Mouse (Mus musculus) MEL-GATA-1-ER (cell line): ENCODE data around the gene Olfr763.
"Not testable (repeated sequence)": the region's sequence is repeated elsewhere in the genome, so short reads cannot be mapped to it uniquely, and the experiment has no call there.

Experiments
- DNase-seq: peaks from one replicate; pipeline ENCODE4 v3.0.0-alpha.2; 2012; ENCODE audit warnings: low read depth; ENCODE audit errors: extremely low read depth

Olfr763 gene

DNA sequence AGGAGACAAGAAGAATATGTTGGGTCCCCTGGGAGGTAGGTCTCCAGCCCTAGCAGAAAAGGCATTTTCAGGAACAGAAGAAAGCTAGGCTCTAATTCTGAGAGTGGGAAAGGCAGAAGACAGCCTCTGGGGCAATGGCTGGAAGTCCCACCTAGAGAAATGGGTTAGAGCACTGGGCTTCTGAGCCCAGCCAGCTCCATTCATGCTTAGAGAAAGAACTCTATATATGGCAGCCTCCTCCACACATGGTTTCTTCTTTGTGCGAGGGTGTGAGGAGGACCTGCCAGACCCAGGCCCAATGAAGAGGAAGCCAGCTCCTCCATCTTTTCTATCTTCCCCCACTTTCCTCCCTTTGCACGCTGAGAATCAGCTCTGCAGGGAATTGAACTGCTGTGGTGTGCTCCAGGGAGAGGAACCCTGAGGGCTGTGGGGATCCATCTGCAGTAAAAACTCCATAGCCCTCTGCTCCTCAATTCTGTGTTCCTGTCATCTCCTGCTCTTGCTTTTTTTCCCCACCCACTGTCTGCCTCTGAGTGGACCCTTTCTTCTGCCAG, at the start of gene Olfr763:
Olfr763 (plus strand) TSS at position 504 of the 554 bp plus-strand sequence.
- DNase-seq: no peak

- no peak for DNase-seq
These were observed 45.6 kb upstream of the Olfr763 start for GRCm38 (mm10) chr10:128964961-128965360.

GRCm38 (mm10) chr10:128965871-128966270, 44.7 kb upstream of the Olfr763 start:
- no peak for DNase-seq

DNA sequence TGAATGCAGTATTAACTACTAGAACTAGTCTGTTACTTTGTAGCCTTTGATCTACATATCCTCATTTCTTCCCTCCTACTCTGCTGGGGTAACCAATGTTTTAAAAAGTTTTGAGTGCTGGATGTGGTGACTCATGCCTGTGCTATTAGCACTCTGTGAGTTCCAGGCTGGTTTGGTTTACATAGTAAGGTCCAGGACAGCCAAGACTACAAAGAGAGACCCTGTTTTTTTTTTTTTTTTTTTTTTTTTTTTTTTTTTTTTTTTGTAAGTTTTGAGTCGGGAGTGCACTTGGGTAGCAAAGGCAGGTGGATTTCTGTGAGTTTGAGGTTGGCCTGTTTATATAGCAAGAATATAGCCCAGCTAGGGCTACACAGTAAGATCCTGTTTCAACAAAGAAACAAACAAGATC, 42.2 kb upstream of the Olfr763 start:
- no peak for DNase-seq

DNA sequence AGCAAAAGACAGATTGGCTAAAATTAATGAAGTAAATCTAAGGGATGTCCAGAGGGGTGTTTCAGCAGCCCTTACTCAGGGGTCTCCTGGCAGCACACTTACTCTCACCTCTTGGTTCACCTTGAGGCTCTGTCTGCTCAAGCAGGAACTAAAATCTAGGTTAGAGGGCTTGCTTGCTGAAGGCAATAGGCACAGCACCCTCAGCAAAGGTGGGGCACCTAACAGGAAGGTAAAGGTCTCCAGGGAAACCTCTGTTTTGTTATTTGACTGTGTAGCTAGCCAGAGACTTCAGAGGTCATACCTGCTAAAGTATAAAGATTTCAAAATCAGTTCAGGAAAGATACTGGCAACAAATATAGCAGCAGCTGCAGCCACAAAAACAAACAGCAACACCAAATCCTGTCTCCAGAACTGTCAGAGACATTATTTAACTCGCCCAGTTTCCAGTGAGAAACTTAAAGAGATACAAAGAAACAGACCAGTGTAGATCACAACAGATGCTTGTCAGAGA, 39.8 kb upstream of the Olfr763 start:
- DNase-seq: no peak

DNA sequence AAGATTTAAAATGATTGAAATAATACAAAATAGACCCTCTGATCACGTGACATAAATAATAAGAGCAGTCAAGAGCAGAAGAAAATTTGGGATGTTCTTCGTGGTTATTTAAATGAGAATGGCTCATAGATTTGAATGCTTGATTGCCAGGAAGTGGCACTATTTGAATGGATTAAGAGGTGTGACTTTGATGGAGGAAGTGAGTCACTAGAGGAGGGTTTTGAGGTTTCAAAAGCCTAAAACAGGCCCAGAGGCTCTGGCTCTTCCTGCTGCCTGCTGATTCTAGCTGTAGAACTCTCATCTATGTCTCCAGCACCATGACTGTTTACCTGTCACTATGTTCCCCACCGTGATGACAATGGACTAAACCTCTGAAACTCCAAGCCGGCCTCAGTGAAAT, 37.8 kb upstream of the Olfr763 start:
- no peak for DNase-seq

GRCm38 (mm10) chr10:128976395-128976794, 34.2 kb upstream of the Olfr763 start:
- no peak for DNase-seq

GRCm38 (mm10) chr10:128977522-128978114, 33.0 kb upstream of the Olfr763 start:
- DNase-seq: peak; percentile 6

DNA sequence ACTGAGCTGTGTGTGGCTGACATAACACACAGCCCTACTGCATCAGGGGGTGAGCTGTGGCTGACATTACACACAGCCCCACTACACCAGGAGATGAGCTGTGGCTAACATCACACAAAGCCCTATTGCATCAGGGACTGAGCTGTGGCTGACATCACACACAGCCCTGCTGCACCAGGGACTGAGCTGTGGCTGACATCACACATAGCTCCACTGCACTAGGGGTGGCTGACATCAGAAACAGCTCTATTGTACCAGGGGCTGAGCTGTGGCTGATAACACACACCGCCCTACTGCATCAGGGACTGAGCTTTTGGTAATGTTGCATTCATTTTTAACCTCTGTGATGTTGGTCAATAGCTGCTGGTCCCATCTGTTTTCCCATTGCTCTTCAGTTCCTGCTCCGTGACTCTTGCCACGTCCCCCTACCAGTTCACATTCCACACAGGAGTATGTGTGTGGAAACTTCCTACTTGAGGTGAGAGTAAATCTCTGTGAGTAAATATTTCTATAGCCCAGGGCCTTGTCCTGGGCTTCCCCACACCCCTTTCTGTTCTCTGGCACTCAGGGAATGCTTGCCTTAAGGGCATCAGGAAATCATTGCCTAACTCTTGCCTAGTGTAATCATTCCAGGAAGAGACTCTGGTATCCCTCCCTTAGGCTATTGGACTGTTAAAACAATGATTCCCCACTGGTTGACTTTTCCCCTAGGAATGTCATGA, 29.8 kb upstream of the Olfr763 start:
- no peak for DNase-seq

GRCm38 (mm10) chr10:128989131-128989530, 21.5 kb upstream of the Olfr763 start, which contains the start of gene Olfr9:
TSS of gene Olfr9 (plus strand) at chr10:128989431.
- not testable (repeated sequence) for DNase-seq

DNA sequence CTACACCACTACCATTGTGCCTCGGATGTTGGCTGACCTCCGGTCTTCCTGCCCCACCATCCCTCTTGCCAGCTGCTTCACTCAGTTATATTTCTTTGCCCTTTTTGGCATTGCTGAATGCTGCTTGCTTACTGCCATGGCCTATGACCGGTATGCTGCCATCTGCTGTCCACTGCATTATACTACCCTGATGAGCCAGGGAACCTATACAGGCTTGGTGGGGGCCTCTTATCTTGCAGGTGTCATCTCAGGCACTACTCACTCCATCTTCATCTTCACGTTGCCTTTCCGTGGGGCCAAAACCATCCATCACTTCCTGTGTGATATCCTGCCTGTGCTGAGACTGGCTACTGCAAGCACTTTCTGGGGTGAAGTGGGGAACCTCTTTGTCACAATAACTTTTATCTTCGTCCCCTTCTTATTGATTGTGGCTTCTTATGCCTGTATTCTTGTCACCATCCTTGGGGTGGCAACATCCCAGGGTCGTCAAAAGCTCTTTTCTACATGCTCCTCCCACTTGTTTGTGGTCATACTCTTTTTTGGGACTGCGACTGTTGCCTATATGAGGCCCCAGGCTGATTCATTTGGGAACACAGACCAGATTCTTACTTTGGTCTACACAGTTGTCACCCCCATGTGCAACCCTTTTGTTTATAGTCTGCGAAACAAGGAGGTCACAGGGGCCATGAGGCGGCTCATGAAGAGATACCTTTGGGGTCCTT, 20.3 kb upstream of the Olfr763 start:
- not testable (repeated sequence) for DNase-seq

DNA sequence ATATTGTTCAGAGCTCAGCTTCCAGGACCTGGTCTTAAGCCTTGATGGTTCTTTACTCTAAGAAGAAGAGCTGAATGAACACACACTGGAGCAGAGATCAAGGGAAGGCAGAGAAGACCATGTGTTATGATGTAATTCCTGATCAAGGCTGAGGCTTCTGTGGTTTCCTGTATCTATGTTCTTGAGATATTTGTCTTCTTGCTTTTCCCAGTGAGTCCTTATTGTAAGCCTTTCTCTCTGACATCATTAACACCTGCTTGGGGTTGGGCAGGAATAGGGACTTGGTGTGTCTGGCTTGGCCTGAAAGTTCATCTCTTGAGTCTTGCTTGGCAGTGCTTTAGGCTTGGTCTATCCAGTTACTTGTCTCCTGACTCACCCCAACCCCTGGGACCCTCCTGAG, 19.6 kb upstream of the Olfr763 start:
- DNase-seq: no peak

DNA sequence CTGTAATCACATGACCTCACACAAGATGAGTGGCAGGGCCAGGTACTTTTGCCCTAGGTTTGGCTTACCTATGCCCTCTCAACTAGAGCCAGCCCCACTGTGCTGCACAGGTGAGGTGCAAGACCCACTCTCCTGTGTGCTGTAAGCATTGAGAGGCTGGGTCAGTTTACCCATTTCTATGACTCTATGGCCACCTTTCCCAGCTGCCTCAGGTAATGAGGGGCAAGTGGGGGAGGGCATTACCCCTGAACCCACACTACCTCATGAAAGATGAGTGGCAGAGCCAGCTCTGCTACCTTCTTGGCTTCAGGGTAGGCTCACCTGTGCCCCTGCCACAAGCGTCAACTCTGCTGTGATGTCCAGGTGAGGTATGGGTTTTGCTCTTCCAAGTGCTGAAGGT, 14.8 kb upstream of the Olfr763 start:
- DNase-seq: no peak

DNA sequence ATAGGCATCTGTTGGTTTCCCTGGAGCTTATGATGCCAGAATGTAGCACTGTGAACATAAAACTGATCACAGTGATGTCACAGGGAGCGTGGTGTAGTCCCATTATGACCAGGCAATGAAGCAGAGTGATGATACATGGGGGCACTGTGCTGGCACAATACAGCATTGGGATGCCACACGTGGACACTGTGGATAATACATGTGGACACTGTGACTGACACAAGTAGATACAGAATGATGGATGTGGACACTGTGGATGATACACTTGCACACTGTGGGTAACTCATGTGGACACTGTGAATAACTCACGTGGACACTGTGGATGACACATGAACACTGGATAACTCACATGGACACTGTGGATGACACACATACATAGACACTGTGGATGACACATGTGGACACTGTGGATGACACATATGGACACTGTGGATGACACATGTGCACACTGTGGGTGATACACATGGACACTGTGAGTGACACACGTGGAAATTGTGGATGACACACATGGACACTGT, 14.0 kb upstream of the Olfr763 start:
- DNase-seq: no peak

- no peak for DNase-seq
These were observed 6.3 kb upstream of the Olfr763 start for GRCm38 (mm10) chr10:129004032-129004920.

GRCm38 (mm10) chr10:129011511-129011910, 920 bp downstream of the Olfr763 start:
- DNase-seq: not testable (repeated sequence)

DNA sequence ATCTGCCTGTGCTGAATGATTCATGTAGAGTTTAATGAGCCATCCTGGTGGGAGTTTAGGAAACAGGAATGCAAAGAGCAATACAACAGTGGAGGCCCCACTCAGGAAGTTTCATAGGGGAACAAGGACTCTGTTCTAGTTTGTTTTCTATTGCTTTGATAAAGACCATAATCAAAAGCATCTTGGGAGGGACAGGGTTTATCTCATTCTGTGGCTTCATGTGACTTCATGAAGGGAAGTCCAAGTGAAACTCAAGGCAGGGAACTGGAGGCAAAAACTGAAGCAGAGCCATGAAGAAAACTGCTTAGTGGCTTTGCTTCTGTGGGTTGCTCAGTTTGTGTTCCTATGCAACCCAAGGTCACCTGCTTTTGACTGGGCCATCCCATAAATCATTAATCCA, 3.9 kb downstream of the Olfr763 start:
- no peak for DNase-seq

GRCm38 (mm10) chr10:129023319-129023718, 12.7 kb downstream of the Olfr763 start:
- no peak for DNase-seq

DNA sequence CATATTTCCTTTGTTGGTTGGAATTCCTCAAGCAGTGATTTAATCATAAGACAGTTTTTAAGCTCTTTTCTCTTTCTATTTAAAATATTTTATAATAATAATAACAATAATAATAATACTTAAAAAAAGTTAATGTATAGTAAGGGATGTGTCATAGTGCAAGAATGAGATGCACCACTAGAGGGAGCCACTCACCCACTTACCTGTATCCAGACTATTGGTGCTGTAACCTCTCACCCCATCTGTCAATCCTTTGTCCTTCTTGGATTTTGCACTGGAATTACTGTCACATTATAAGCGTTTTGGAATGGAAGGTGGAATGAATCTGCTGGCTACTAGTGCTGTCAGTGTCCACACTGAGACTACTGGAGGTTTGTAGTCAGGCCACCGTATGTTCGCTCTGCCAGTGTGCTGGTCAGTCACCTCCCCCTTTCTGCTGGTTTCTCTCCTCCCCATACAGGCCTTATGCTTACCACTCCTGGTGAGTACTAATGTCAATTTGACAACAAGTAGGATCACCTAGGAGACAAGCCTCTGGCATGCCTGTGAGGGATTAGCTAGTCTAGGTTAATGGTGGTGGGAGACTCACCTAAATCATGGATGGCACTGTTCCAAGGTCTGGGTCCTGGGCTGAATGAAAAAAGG, 15.5 kb downstream of the Olfr763 start:
- peak; percentile 18 for DNase-seq

GRCm38 (mm10) chr10:129028343-129028742, 17.8 kb downstream of the Olfr763 start:
- no peak for DNase-seq
